Mouse (Mus musculus) heart, adult 9 months (tissue): ENCODE results near the gene Scarf2.

Experiments
- DNase-seq, 2 experiments: peaks; one replicate each; pipeline ENCODE4 v3.0.0; 2022; ENCODE audit warnings: low spot score in 2 of 2

Gene Scarf2

GRCm38 (mm10) chr16:17799584-17799983, 2.5 kb downstream of the Scarf2 start:
- no peak for DNase-seq

GRCm38 (mm10) chr16:17801777-17802455, 4.8 kb downstream of the Scarf2 start:
- DNase-seq: no peak

- DNase-seq: no peak
Measured at GRCm38 (mm10) chr16:17802456-17802838, 5.4 kb downstream of the Scarf2 start.

- peak in 1 of 2 experiments; percentile 43 for DNase-seq
Measured at GRCm38 (mm10) chr16:17802839-17803674, 6.0 kb downstream of the Scarf2 start.

GRCm38 (mm10) chr16:17803675-17804448, 6.8 kb downstream of the Scarf2 start:
- DNase-seq: no peak

- no peak for DNase-seq
Measured at GRCm38 (mm10) chr16:17804449-17804912, 7.4 kb downstream of the Scarf2 start.

GRCm38 (mm10) chr16:17804982-17805381, 7.9 kb downstream of the Scarf2 start:
- no peak for DNase-seq

- no peak for DNase-seq
Measured at GRCm38 (mm10) chr16:17806581-17807191, 9.6 kb downstream of the Scarf2 start.

- peak; percentile 83 to 86 for DNase-seq
Measured at GRCm38 (mm10) chr16:17807192-17808009, 10.3 kb downstream of the Scarf2 start.

GRCm38 (mm10) chr16:17809125-17809524, 12.0 kb downstream of the Scarf2 start:
- DNase-seq: no peak

GRCm38 (mm10) chr16:17809711-17810110, 12.6 kb downstream of the Scarf2 start:
- DNase-seq: peak; percentile 41 to 52

GRCm38 (mm10) chr16:17812120-17812519, 15.0 kb downstream of the Scarf2 start:
- DNase-seq: peak in 1 of 2 experiments; percentile 50

GRCm38 (mm10) chr16:17813173-17813572, 16.1 kb downstream of the Scarf2 start:
- DNase-seq: no peak

- peak; percentile 39 to 64 for DNase-seq
Measured at GRCm38 (mm10) chr16:17815411-17816402, 18.6 kb downstream of the Scarf2 start.

- no peak for DNase-seq
Measured at GRCm38 (mm10) chr16:17816528-17816927, 19.4 kb downstream of the Scarf2 start.

GRCm38 (mm10) chr16:17826500-17826899, 29.4 kb downstream of the Scarf2 start:
- no peak for DNase-seq

GRCm38 (mm10) chr16:17828229-17828628, 31.1 kb downstream of the Scarf2 start:
- DNase-seq: no peak

- DNase-seq: no peak
Measured at GRCm38 (mm10) chr16:17828867-17829266, 31.8 kb downstream of the Scarf2 start.

GRCm38 (mm10) chr16:17830385-17831178, 33.5 kb downstream of the Scarf2 start:
- DNase-seq: no peak
